Mouse (Mus musculus): Measurements from ENCODE around the gene Crip3. TPM values are rescaled to one million over a fixed set of nuclear protein-coding genes. Genes with fewer than 3 reads are reported as not detected.
A peak's percentile ranks its signal among the peaks of the same experiment; 100 is the strongest.

Gene Crip3
- polyA plus RNA-seq, 1 experiment from 2014 or later, result 0.81 TPM

DNA sequence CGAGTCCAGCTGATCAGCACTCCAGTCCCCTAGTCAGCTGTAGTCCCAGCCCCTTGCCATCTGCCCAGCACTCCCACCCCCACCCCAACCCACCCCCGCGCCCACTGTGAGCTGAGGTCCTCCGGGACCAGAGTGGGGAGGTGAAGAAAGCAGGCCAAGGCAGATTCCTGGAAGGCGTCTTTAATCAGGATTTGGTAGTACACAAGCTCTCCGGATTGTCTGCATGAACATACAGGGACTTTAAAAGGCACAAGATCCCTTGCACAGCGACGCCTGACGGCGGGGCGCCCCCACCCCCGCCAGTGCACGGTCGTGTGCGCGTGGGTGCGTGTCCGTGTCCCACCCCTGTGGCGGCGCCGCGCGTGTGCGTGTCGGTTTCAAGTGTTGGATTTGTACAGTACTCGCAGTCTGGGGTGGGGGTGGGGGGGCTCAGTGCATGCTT, 25.3 kb downstream of the Crip3 start:
- ATAC-seq (no peak), DNase-seq (ENCODE audit: low spot score) (no peak)
- Histone ChIP-seq H3K9me3 (ENCODE audit: low read length) (no peaks in the 10 kb centered on the region), H3K27ac (ENCODE audit: low read length) (no peak overlapping the region), H3K4me3 (ENCODE audit: low read depth, low read length) (peak overlapping the region; percentile 19; the same call in 1 of the 2 replicates), H3K4me2 (replicated peaks; ENCODE audit: low read depth, low read length) (peak overlapping the region; percentile 66), H3K9ac (replicated peaks; ENCODE audit: low read depth) (no peak overlapping the region), H3K27me3 (replicated peaks; ENCODE audit: insufficient read depth, low read length) (peaks cover 25% of the 10 kb centered on the region; the same call in 1 of the 2 replicates), H3K36me3 (ENCODE audit: insufficient read depth, low read length) (no peaks in the 10 kb centered on the region), H3K4me1 (ENCODE audit: insufficient read depth, low read depth, low read length) (peaks cover 7% of the 10 kb centered on the region; the same call in 1 of the 2 replicates)
- TF ChIP-seq CTCF (IDR thresholded peaks at IDR 0.05) (peak; percentile 44), EP300 (IDR thresholded peaks at IDR 0.05) (no peak)
- WGBS, result 0% methylated on average over 25 of the region's 26 CpGs

DNA sequence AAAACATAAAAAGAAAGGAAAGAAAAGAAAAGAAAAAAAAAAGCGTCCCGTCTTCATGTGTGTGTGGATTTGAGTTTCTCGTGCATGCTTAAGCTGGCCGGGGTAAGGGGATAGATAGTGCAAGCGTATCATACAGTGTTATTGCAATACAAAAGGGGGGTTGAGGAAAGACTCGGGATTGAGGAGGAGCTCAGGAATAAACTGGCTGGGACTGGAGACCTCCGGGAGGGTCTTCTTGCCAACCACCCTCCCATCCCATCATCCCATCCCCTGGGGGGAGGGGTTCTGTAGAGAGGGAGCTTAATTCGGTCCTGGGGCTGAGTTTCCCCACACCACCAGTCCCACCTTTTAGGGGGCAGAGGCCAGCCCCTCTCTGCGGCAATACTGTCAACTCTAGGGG, 25.8 kb downstream of the Crip3 start:
- 2% methylated on average over 9 of the region's 9 CpGs for WGBS
- H3K4me3 ChIP-seq (ENCODE audit: low read depth, low read length), result peak overlapping the region; percentile 35; the same call in 1 of the 2 replicates

DNA sequence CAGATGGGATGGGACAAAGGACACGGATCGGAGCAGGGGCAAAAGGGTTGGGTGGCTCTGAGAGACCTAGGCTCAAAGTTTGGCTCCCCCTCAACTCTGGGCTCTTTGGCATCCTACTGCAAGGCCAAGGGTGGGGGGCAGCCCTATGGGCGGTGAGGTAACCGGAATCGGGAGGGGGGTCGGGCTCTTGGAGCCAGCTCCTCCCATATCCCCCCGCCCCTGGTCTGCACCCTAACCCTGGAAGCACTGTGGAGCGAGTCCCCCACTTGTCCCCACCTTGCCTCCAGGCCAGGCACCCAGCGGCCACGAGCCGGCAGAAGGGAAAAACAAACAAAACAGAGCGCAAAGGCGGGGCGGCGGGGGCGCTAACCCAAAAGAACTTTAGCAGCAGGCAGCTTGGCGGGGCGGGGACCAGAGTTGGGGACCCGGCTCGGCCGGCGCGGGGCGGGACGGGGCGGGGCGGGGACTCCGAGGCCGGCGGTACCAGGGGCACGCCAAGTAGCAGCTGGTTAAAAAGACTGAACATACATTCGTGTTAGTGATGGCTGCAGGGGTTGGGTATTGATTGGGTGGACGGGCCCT, 26.5 kb downstream of the Crip3 start:
- DNase-seq (ENCODE audit: low spot score), result peak; percentile 39
- no peak overlapping the region for H3K9ac ChIP-seq (replicated peaks; ENCODE audit: low read depth)
- no peak overlapping the region for H3K27ac ChIP-seq (ENCODE audit: low read length)
- H3K4me2 ChIP-seq (replicated peaks; ENCODE audit: low read depth, low read length), result peak overlapping the region; percentile 66
- peak overlapping the region; percentile 35 for H3K4me3 ChIP-seq (ENCODE audit: low read depth, low read length)
- 0 out of 2 replicates have a peak, but pooled peaks have one; percentile 41 for ATAC-seq
- no peaks in the 10 kb centered on the region for H3K9me3 ChIP-seq (ENCODE audit: low read length)
- H3K4me1 ChIP-seq (ENCODE audit: insufficient read depth, low read depth, low read length), result peaks cover 7% of the 10 kb centered on the region; the same call in 1 of the 2 replicates
- TF ChIP-seq EP300 (IDR thresholded peaks at IDR 0.05) (no peak), CTCF (IDR thresholded peaks at IDR 0.05) (no peak)
- WGBS, result 1% methylated on average over 29 of the region's 33 CpGs
- no peaks in the 10 kb centered on the region for H3K36me3 ChIP-seq (ENCODE audit: insufficient read depth, low read length)
- peaks cover 33% of the 10 kb centered on the region for H3K27me3 ChIP-seq (replicated peaks; ENCODE audit: insufficient read depth, low read length)

More for the DNA sequence above, 25.8 kb downstream of the Crip3 start:
- no peak overlapping the region for H3K27ac ChIP-seq (ENCODE audit: low read length)
- H3K9ac ChIP-seq (replicated peaks; ENCODE audit: low read depth), result no peak overlapping the region
- H3K27me3 ChIP-seq (replicated peaks; ENCODE audit: insufficient read depth, low read length), result peaks cover 29% of the 10 kb centered on the region; the same call in 1 of the 2 replicates
- DNase-seq (ENCODE audit: low spot score) (no peak), ATAC-seq (no peak)
- TF ChIP-seq CTCF (IDR thresholded peaks at IDR 0.05) (no peak), EP300 (IDR thresholded peaks at IDR 0.05) (no peak)
- H3K4me2 ChIP-seq (replicated peaks; ENCODE audit: low read depth, low read length), result peak overlapping the region; percentile 66
- H3K36me3 ChIP-seq (ENCODE audit: insufficient read depth, low read length), result no peaks in the 10 kb centered on the region
- peaks cover 7% of the 10 kb centered on the region; the same call in 1 of the 2 replicates for H3K4me1 ChIP-seq (ENCODE audit: insufficient read depth, low read depth, low read length)
- no peaks in the 10 kb centered on the region for H3K9me3 ChIP-seq (ENCODE audit: low read length)

DNA sequence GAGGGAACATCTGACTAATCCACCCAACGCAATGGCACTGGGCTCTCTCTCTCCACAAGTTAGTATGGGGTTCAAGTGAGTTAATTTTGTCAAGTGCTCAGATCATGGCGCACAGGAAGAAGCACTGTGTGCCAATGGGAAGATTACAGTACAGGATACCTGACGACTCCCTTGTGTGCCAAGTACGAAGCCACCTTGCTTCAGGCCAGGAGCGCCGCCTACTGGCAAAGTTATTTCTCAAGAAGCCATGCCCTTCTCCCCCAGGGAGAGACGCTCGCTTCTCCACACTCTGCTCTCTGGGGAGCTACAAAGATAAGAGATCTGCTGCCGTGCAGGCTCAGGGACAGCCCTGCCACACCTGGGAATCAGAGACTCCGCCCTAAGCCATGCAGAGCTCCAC, 29.1 kb downstream of the Crip3 start:
- Histone ChIP-seq H3K27ac (ENCODE audit: low read length) (no peak overlapping the region), H3K9ac (replicated peaks; ENCODE audit: low read depth) (no peak overlapping the region), H3K9me3 (ENCODE audit: low read length) (no peaks in the 10 kb centered on the region), H3K4me2 (replicated peaks; ENCODE audit: low read depth, low read length) (no peak overlapping the region), H3K27me3 (replicated peaks; ENCODE audit: insufficient read depth, low read length) (peaks cover 42% of the 10 kb centered on the region), H3K4me1 (ENCODE audit: insufficient read depth, low read depth, low read length) (peaks cover 7% of the 10 kb centered on the region; the same call in 1 of the 2 replicates), H3K36me3 (ENCODE audit: insufficient read depth, low read length) (no peaks in the 10 kb centered on the region), H3K4me3 (ENCODE audit: low read depth, low read length) (no peak overlapping the region)
- WGBS, result 8% methylated on average over 10 of the region's 10 CpGs
- DNase-seq (ENCODE audit: low spot score), result peak; percentile 36
- peak; percentile 13; the same call in 1 of the 2 replicates for ATAC-seq
- TF ChIP-seq CTCF (IDR thresholded peaks at IDR 0.05) (peak; percentile 62), EP300 (IDR thresholded peaks at IDR 0.05) (no peak)

DNA sequence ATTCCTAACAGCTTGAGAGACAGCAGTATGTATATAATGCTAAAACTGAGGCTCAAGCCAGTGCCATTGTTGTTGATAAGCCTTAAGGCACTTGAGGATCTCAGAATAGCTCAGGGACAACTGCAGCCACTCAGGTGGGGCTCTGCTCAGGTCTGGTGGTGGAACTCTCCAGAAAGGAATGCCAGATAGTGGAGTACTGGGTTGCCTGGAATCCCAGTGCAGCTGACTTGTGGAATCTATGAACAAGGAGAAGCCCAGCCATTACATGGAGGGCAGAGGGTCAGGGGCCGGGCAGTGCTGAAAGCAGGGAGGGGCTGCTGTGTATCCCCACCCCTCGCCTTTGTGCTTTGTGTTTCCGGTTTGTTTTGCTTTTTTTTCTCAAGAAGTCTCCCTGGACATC, 29.7 kb downstream of the Crip3 start:
- ATAC-seq (peak; percentile 49; the same call in 1 of the 2 replicates), DNase-seq (ENCODE audit: low spot score) (no peak)
- no peaks in the 10 kb centered on the region for H3K9me3 ChIP-seq (ENCODE audit: low read length)
- TF ChIP-seq EP300 (IDR thresholded peaks at IDR 0.05) (no peak), CTCF (IDR thresholded peaks at IDR 0.05) (no peak)
- H3K4me3 ChIP-seq (ENCODE audit: low read depth, low read length), result no peak overlapping the region
- H3K4me1 ChIP-seq (ENCODE audit: insufficient read depth, low read depth, low read length), result peaks cover 7% of the 10 kb centered on the region; the same call in 1 of the 2 replicates
- H3K27me3 ChIP-seq (replicated peaks; ENCODE audit: insufficient read depth, low read length), result peaks cover 36% of the 10 kb centered on the region
- H3K4me2 ChIP-seq (replicated peaks; ENCODE audit: low read depth, low read length), result no peak overlapping the region
- H3K27ac ChIP-seq (ENCODE audit: low read length), result no peak overlapping the region
- no peak overlapping the region for H3K9ac ChIP-seq (replicated peaks; ENCODE audit: low read depth)
- H3K36me3 ChIP-seq (ENCODE audit: insufficient read depth, low read length), result no peaks in the 10 kb centered on the region
- 22% methylated on average over 3 of the region's 3 CpGs for WGBS

DNA sequence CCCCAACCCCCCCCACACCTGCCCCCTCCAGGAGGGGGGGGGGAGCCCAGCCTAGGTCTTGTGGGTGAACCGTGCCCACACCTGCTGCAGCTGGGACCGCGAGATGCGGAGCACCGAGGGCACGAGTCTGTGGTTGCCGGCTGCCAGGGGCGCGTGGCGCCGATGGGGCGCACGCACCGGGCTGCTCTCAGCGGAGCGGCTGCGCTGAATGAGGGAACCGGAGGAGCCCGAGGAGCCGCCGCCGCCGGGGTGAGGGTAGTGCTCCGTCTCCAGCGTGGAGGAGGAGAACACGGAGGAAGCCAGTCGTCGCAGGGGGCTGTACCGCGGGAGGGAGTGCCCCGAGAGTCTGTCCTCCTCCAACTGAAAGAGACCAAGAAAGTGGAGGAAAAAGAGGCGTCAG, 31.9 kb downstream of the Crip3 start:
- WGBS, result under 1% methylated on average over 29 of the region's 32 CpGs
- Histone ChIP-seq H3K9me3 (ENCODE audit: low read length) (no peaks in the 10 kb centered on the region), H3K9ac (replicated peaks; ENCODE audit: low read depth) (no peak overlapping the region), H3K27ac (ENCODE audit: low read length) (no peak overlapping the region), H3K27me3 (replicated peaks; ENCODE audit: insufficient read depth, low read length) (peaks cover 28% of the 10 kb centered on the region), H3K36me3 (ENCODE audit: insufficient read depth, low read length) (no peaks in the 10 kb centered on the region), H3K4me2 (replicated peaks; ENCODE audit: low read depth, low read length) (peak overlapping the region; percentile 52), H3K4me3 (ENCODE audit: low read depth, low read length) (peak overlapping the region; percentile 28), H3K4me1 (ENCODE audit: insufficient read depth, low read depth, low read length) (no peaks in the 10 kb centered on the region)
- DNase-seq (ENCODE audit: low spot score) (no peak), ATAC-seq (no peak)
- TF ChIP-seq CTCF (IDR thresholded peaks at IDR 0.05), result no peak
- TF ChIP-seq EP300 (IDR thresholded peaks at IDR 0.05), result no peak

Measured in lung, postnatal 0 days (tissue).